Mouse (Mus musculus): Measurements from ENCODE around the gene Bola1.

The Bola1 gene

GRCm38 (mm10) chr3:96181510-96182381 is 37.8 kb downstream of the Bola1 start:
- 20% methylated on average over 12 of the region's 12 CpGs for WGBS

GRCm38 (mm10) chr3:96180727-96181477 is 38.6 kb downstream of the Bola1 start, which contains the start of gene Sv2a:
Gene Sv2a, plus strand, starts transcription at chr3:96181151.
- WGBS: 2% methylated on average over 19 of the region's 23 CpGs

- WGBS: 39% methylated on average over 4 of the region's 4 CpGs
These were observed 40.0 kb downstream of the Bola1 start for GRCm38 (mm10) chr3:96179531-96179930.

GRCm38 (mm10) chr3:96178902-96179301 is 40.6 kb downstream of the Bola1 start:
- WGBS: 77% methylated on average over 2 of the region's 2 CpGs

- 93% methylated on average over 4 of the region's 4 CpGs for WGBS
These were observed 41.1 kb downstream of the Bola1 start for GRCm38 (mm10) chr3:96178427-96178826.

GRCm38 (mm10) chr3:96175251-96175650 is 44.3 kb downstream of the Bola1 start:
- 93% methylated on average over 6 of the region's 6 CpGs for WGBS

- WGBS: 56% methylated on average over 4 of the region's 4 CpGs
These were observed 45.5 kb downstream of the Bola1 start for GRCm38 (mm10) chr3:96174042-96174441.

GRCm38 (mm10) chr3:96173185-96173584 is 46.3 kb downstream of the Bola1 start:
- WGBS: 32% methylated on average over 7 of the region's 7 CpGs

- WGBS: under 1% methylated on average over 57 of the region's 58 CpGs
These were observed 47.0 kb downstream of the Bola1 start, which contains the start of gene Sf3b4 for GRCm38 (mm10) chr3:96172197-96173178. Gene Sf3b4, plus strand, starts transcription at chr3:96172332.

GRCm38 (mm10) chr3:96171583-96172196 is 47.8 kb downstream of the Bola1 start:
- WGBS: 7% methylated on average over 18 of the region's 18 CpGs

- WGBS: 48% methylated on average over 10 of the region's 10 CpGs
These were observed 48.4 kb downstream of the Bola1 start for GRCm38 (mm10) chr3:96170976-96171545.

- WGBS: 81% methylated on average over 4 of the region's 4 CpGs
These were observed 49.2 kb downstream of the Bola1 start for GRCm38 (mm10) chr3:96170276-96170675.

GRCm38 (mm10) chr3:96168466-96169158 is 50.9 kb downstream of the Bola1 start:
- 54% methylated on average over 12 of the region's 12 CpGs for WGBS

- WGBS: 92% methylated on average over 6 of the region's 6 CpGs
These were observed 56.5 kb downstream of the Bola1 start for GRCm38 (mm10) chr3:96163040-96163439.

- 11% methylated on average over 15 of the region's 16 CpGs for WGBS
These were observed 57.4 kb downstream of the Bola1 start, which contains the start of gene Mtmr11 for GRCm38 (mm10) chr3:96161869-96162840. Gene Mtmr11, plus strand, starts transcription at chr3:96162004.

- WGBS: under 1% methylated on average over 12 of the region's 12 CpGs
These were observed 58.5 kb downstream of the Bola1 start for GRCm38 (mm10) chr3:96160803-96161516.

GRCm38 (mm10) chr3:96160222-96160802 is 59.2 kb downstream of the Bola1 start:
- 27% methylated on average over 4 of the region's 4 CpGs for WGBS

- WGBS: 57% methylated on average over 4 of the region's 4 CpGs
These were observed 59.7 kb downstream of the Bola1 start for GRCm38 (mm10) chr3:96159820-96160219.

All from cerebral cortex, adult 2 months (tissue).